Mouse (Mus musculus) heart, postnatal 36 days (tissue): ENCODE measurements around the gene Epb41l4b. TPM values are rescaled to one million over a fixed set of nuclear protein-coding genes. Genes with fewer than 3 reads are reported as not detected.

ENCODE experiments used
- DNase-seq, 2 experiments: peaks; one replicate each; pipeline ENCODE4 v3.0.0; 2021 to 2022
- intact Hi-C: fragments of 180-260 bp; cut with DNase I; formaldehyde crosslinking; loops from one replicate; pipeline ENCODE4 v1.15.1; 2025
- total RNA-seq, 2 experiments: library from RNA; stranded (reverse); gene quantifications; 2 replicates each; pipeline ENCODE4 v1.2.3; 2021

Gene Epb41l4b
- total RNA-seq, 2 experiments from 2014 or later, result 2.8 to 3.3 TPM

- intact Hi-C loops, result no loop called here
- no peak for DNase-seq
These were observed 115.3 kb downstream of the Epb41l4b start for GRCm38 (mm10) chr4:57027954-57028353.

GRCm38 (mm10) chr4:57023527-57023926 lies 119.7 kb downstream of the Epb41l4b start:
- intact Hi-C loops, result no loop called here
- no peak for DNase-seq

- DNase-seq, result no peak
- intact Hi-C loops, result no loop called here
These were observed 121.9 kb downstream of the Epb41l4b start for GRCm38 (mm10) chr4:57021288-57021687.

- peak; percentile 63 to 77 for DNase-seq
- intact Hi-C loops, result loop anchor here (2.0 kb wide), 1 partner anchor 126 kb away; the partner anchor contains the start of gene Epb41l4b
These were observed 126.0 kb downstream of the Epb41l4b start for GRCm38 (mm10) chr4:57017229-57017628.

GRCm38 (mm10) chr4:57016366-57017171 lies 126.7 kb downstream of the Epb41l4b start:
- no peak for DNase-seq
- intact Hi-C loops, result loop anchor here (2.0 kb wide), 1 partner anchor 126 kb away; the partner anchor contains the start of gene Epb41l4b

GRCm38 (mm10) chr4:57015032-57015431 lies 128.2 kb downstream of the Epb41l4b start:
- intact Hi-C loops, result no loop called here
- DNase-seq, result no peak

- intact Hi-C loops, result no loop called here
- no peak for DNase-seq
These were observed 131.7 kb downstream of the Epb41l4b start for GRCm38 (mm10) chr4:57011454-57012046.

GRCm38 (mm10) chr4:57010919-57011318 lies 132.3 kb downstream of the Epb41l4b start:
- no peak for DNase-seq
- intact Hi-C loops, result no loop called here

- intact Hi-C loops, result no loop called here
- no peak for DNase-seq
These were observed 132.8 kb downstream of the Epb41l4b start for GRCm38 (mm10) chr4:57010425-57010824.

GRCm38 (mm10) chr4:57007717-57008116 lies 135.5 kb downstream of the Epb41l4b start:
- intact Hi-C loops, result no loop called here
- DNase-seq, result no peak

GRCm38 (mm10) chr4:57005011-57005410 lies 138.2 kb downstream of the Epb41l4b start:
- intact Hi-C loops, result no loop called here
- DNase-seq, result no peak

- DNase-seq, result no peak
- intact Hi-C loops, result no loop called here
These were observed 139.4 kb downstream of the Epb41l4b start for GRCm38 (mm10) chr4:57003886-57004285.

GRCm38 (mm10) chr4:57002751-57003150 lies 140.5 kb downstream of the Epb41l4b start:
- intact Hi-C loops, result no loop called here
- no peak for DNase-seq

- DNase-seq, result no peak
- intact Hi-C loops, result no loop called here
These were observed 141.8 kb downstream of the Epb41l4b start for GRCm38 (mm10) chr4:57001437-57001836.

GRCm38 (mm10) chr4:56993331-56993730 lies 149.9 kb downstream of the Epb41l4b start:
- intact Hi-C loops, result no loop called here
- DNase-seq, result no peak

- intact Hi-C loops, result no loop called here
These were observed 151.3 kb downstream of the Epb41l4b start for GRCm38 (mm10) chr4:56991951-56992350.

GRCm38 (mm10) chr4:56990215-56990584 lies 153.0 kb downstream of the Epb41l4b start, which contains the start of gene Frrs1l:
TSS of gene Frrs1l (minus strand) at chr4:56990391.
- no peak for DNase-seq
- intact Hi-C loops, result no loop called here

More at GRCm38 (mm10) chr4:56991951-56992350, 151.3 kb downstream of the Epb41l4b start:
- no peak for DNase-seq

GRCm38 (mm10) chr4:56989431-56990214 lies 153.6 kb downstream of the Epb41l4b start:
- intact Hi-C loops, result no loop called here

GRCm38 (mm10) chr4:56965586-56966179 lies 177.6 kb downstream of the Epb41l4b start:
- intact Hi-C loops, result no loop called here
- peak in 1 of 2 experiments; percentile 27 for DNase-seq

More at GRCm38 (mm10) chr4:56989431-56990214, 153.6 kb downstream of the Epb41l4b start:
- no peak for DNase-seq

GRCm38 (mm10) chr4:56963687-56964086 lies 179.6 kb downstream of the Epb41l4b start:
- no peak for DNase-seq
- intact Hi-C loops, result no loop called here
